Mouse (Mus musculus): ENCODE results near the gene Gpx2. TPM values are rescaled to one million over a fixed set of nuclear protein-coding genes. Genes with fewer than 3 reads are reported as not detected.

Gene Gpx2
- not detected in 3 replicates for total RNA-seq (2017)

DNA sequence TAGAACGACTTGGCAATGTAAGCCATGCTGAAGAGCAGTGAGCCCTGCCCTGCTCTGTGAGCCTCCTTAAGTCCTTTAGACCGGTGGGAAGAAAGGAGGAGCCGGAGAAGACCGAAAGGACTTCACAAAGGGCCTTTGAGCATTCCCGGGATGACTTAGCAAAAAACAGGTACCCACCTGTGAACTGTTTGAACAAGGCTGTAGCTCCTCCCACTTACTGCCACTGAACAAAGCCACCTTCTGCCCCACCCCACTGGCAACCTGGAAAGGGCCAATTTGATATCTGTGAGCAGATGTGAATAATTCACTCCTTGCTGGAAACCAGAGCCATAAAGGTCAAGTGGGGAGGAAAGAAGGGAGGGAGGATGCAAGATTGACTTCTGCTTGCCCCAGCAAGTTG is at the start of gene Gpx2:
Gene Gpx2 (minus strand): TSS at position 205 of the 400 bp plus-strand sequence.
- ATAC-seq (replicated peaks; ENCODE audit: insufficient number of reproducible peaks, low FRiP score, low TSS enrichment, poor library complexity, severe bottlenecking) = no peak

DNA sequence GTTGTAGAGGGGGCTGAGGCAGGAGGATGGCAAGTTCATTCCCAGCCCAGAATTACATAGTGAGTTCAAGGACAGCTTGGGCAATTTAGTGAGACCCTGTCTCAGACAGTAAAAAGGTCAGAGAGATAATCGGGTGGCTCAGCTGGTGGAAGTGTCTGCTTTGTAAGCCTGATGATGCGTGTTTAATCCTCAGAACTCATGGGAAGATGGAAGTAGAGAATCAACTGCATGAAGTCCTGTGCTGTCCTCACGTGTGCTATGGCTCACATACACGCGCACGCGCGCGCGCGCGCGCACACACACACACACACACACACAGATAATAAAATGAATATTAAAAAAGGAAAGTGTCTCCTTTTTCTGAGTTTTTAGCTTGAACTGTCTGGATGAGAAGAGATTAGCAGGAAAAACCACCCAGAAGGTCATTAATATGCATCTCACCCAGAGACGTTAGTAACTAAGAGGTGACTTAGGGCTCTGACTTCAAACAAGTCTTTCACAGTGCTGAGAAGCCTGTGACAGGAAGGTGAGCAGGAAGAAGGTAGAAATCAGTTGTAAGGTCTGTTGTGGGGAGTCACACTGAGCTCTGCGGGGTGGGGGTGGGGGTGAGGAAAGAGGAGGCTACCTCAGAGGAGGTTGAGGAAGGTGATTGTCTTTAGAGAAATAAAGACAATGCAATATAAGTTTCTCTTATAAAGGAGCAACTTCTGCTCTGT is 49.1 kb upstream of the Gpx2 start:
- no peak for ATAC-seq (replicated peaks; ENCODE audit: insufficient number of reproducible peaks, low FRiP score, low TSS enrichment, poor library complexity, severe bottlenecking)

DNA sequence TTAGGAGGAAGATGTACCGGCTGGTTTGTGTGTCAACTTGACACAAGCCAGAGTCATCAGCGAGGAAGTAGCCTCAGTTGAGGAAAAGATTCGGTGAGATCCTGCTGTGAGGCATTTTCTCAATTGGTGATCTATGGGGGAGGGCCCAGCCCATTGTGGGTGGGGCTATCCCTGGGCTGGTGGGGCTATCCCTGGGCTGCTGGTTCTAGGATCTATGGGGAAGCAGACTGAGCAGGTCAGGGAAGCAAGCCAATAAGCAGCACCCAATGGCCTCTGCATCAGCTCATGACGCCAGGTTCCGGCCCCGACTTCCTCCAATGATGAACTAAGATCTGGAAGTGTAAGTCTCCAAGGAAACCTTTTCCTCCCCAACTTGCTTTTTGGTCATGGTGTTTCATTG is 44.7 kb upstream of the Gpx2 start:
- ATAC-seq (replicated peaks; ENCODE audit: insufficient number of reproducible peaks, low FRiP score, low TSS enrichment, poor library complexity, severe bottlenecking) = no peak

DNA sequence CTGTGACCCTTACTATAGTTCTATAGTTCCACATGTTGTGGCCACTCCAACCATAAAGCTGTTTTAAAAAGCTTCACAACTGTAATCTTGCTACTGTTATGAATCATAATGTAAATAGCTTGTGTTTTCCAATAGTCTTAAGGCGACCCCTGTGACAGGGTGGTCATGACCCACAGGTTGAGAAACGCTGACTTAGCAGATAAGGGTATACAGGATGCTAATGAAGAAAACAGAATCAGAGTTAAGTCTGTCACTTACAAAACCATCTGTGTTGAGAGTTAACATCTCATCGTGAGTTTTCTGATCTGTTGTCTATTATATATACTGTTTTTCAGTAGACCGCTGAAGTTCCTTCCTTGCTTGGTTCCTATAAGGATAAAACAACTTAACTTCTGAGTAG is 43.9 kb upstream of the Gpx2 start:
- ATAC-seq (replicated peaks; ENCODE audit: insufficient number of reproducible peaks, low FRiP score, low TSS enrichment, poor library complexity, severe bottlenecking) = no peak

DNA sequence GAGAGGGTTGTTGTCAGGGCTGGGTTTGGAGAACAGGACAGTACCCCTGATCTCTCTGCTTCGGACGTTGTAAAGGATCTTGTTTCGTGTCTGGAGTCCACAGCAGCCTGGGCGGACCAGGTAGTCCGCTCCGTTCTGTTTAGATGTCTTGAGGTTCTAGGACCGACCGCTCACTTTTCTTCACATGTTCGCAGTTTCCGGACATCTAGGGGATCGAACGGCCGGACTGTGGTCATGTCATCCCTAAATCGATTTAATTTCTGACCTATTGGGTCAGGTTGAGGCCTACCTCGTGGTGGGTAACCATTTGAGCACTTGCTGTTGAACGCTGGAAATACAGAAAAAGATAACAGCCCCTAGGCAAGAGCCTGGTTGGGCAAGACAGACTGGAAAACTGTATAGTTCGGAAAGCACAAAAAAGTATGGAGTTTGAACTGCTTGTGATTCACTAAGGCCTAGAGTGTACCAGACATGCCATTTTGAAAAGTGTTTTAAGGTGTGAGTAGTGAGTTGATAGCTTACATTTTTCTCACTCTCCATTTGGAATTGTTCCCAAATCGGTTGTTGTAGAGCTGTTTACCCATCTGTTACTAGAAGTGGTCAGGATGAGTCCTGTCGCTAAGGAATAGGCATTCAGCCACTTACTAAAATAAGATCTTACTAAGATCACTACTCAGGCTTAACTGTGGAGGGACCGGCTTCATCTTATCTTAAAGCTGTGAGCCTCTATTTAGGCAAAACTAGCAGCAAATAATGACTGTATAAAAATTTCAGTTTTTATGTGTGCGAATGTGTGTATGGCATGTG is 42.7 kb upstream of the Gpx2 start:
- ATAC-seq (replicated peaks; ENCODE audit: insufficient number of reproducible peaks, low FRiP score, low TSS enrichment, poor library complexity, severe bottlenecking) = no peak

DNA sequence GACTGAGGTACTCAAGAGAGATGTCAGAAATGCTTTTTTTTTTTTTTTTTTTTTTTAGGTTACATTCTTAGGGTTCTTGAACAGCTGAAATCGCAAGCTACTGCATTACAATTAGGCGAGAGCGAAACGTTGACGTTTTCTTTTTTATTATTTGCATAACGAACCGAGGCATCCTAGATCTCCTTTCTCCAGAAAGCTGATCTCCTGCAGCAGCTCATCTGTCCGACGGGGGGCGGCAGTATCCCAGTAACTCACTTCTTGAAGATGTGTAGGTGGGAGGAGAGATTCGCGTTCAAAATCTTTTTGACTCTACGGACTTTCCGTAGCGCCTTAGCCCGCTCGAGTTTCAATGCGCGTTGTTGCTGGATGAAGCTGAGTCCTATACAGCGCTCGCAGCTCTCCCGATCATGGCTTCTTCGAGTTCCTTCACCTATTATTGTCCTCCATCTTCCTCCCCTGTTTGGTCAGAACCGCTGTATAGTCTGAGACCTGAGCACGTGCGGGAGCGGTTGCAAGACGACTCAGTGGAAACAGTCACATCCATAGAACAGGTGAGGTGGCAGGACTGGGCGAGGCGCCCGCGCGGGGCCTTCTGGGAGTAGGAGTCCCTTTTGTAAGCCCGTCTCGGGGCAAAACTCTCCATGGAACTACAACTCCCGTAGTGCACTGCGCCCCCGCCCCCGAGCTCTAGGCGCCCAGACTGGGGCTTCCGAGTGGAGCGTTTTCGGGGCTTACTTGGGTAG is 41.9 kb upstream of the Gpx2 start:
- ATAC-seq (replicated peaks; ENCODE audit: insufficient number of reproducible peaks, low FRiP score, low TSS enrichment, poor library complexity, severe bottlenecking) = peak; percentile 95

DNA sequence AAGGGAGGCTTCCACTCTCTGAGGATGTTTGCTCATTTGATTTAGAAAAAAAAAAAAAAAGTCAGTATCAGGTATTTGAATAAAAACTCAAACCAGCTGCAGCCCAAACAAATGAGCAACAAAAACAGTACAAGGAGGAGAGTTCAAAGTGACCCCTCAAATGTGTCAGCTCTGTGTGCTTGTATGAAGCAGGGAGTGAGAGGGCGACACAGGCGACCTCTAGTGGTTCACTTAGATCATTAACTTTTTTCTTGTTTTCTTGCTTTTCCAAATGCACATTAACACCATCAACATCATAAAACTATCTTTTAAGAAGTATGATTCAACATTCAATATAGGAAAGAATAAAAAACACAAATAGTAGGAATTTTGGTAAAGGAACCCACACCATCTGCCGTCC is 37.4 kb upstream of the Gpx2 start:
- ATAC-seq (replicated peaks; ENCODE audit: insufficient number of reproducible peaks, low FRiP score, low TSS enrichment, poor library complexity, severe bottlenecking) = no peak

DNA sequence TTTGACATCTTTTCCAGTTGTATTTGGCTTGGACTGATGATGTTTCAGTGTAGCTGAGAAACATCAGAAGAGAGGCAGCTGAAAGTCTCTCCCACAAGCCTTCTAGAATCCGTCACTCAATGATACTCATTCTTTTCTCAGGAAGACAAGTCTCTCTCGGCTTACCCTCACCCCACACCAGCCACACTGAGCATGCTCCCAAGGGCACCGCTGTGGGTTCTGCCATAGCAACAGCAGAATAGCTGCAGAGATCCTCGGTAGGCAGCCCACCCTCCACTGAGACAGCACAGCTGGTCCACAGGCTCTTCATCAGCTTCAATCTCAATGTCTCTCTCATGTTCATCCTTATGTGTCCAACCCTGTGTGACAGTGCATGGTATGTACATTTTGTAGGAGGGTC is 29.9 kb upstream of the Gpx2 start:
- ATAC-seq (replicated peaks; ENCODE audit: insufficient number of reproducible peaks, low FRiP score, low TSS enrichment, poor library complexity, severe bottlenecking) = no peak

DNA sequence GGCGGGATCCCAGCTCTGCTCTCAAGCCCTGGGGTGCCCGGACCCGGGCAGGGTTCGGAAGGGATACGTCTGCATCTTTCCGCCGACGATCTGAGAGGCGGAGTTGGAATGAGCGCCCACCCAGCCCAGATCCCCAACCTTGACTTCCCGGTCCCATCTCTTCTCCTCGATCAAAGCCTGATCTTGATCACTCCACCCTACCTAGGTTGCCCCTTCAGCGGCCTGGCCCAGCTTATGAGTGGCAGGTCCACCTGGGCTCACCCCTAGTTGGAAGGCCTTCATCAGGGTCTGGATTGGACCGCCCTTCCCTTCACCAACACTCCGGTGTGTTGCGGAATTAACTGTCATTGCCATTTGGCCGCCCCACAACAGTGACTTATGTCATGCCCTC is 27.3 kb upstream of the Gpx2 start, which contains the start of gene Rab15:
Gene Rab15 (minus strand): TSS at position 258 of the 391 bp plus-strand sequence.
- no peak for ATAC-seq (replicated peaks; ENCODE audit: insufficient number of reproducible peaks, low FRiP score, low TSS enrichment, poor library complexity, severe bottlenecking)

DNA sequence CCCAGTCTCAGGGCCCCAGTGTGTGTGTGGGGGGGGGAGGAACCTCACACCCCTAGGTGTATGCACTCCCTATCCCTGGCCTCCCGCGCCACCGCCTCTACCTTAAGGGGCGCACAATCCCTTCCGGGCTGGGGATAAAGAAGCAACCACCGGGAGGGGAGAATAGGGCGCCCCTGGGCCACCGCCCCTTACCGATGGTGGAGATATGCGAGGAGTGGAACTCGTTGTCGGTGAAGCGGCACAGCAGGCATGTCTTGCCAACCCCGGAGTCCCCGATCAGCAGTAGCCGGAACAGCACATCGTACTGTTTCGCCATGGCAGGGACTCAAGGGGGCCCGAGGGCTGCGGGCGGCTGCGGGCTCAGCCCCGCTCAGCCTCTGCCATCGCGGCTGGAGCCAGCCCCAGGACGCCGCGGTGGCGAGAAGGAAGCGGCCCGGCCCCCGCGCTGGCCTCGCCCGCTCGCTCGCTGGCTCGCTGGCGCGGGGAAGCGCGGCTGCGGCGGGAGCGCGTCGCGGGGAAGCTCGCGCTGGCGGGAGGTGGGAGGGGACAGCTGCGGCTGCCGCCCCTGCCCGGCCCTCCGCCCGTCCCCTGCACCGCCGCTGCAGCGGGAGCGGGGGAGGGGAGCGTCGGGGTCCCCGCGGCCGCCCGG is 26.8 kb upstream of the Gpx2 start:
- ATAC-seq (replicated peaks; ENCODE audit: insufficient number of reproducible peaks, low FRiP score, low TSS enrichment, poor library complexity, severe bottlenecking) = no peak

DNA sequence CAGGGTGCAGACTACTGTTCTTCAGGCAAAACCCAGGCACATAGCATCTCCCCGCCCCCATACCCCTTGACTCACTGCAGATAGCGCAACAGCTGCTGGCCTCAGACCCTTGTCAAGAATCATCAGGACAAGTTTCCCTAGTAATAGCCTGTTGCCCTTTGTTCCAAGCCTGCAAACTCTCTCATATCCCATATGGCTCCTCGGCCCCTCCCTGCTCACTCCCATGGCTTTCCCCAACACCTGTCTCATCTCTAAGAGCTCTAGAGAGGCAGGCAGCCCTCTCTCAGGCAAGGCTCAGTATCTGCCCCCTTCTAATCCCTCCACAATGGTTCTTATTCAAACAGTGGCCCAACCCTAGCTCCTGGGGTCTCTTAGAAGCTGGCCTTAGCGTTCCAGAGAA is 25.3 kb upstream of the Gpx2 start:
- no peak for ATAC-seq (replicated peaks; ENCODE audit: insufficient number of reproducible peaks, low FRiP score, low TSS enrichment, poor library complexity, severe bottlenecking)

DNA sequence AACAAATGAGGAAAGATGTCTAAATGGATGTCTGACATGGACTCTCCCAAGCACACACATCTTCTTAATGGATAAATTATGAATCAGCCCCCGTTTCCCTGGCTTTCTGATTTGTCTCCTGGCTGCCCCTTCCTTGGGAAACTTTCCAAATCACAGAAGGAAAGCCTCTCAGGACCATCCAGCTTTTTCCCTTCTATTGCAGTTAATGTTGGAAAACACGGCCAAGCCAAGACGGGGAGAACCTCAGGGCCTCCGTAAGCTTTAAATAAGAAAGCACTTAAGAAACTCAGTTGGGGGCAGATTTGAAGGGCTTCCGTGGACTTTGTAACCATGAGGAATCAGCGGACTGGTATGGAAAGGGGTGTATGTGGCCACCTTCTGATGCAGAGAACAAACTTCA is 24.5 kb upstream of the Gpx2 start:
- no peak for ATAC-seq (replicated peaks; ENCODE audit: insufficient number of reproducible peaks, low FRiP score, low TSS enrichment, poor library complexity, severe bottlenecking)

DNA sequence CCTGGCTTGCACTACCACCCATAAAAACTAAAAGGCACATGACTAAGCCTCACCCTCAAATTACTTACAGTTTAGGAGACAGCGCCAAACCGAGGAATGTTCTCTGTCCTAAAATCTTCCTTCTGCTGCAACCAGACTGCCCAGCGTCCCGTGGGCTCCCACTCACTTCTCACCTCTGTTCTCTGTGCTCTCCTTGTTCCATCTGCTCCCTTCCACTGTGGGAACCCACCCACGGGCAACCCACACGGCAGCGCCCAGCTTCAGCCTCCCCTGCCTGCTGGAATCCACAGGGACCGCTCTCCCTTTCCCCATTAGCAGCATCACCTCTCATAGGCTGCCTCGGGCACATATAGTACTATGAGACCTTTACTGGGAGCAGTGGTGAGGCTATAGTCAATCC is 23.6 kb upstream of the Gpx2 start:
- no peak for ATAC-seq (replicated peaks; ENCODE audit: insufficient number of reproducible peaks, low FRiP score, low TSS enrichment, poor library complexity, severe bottlenecking)

DNA sequence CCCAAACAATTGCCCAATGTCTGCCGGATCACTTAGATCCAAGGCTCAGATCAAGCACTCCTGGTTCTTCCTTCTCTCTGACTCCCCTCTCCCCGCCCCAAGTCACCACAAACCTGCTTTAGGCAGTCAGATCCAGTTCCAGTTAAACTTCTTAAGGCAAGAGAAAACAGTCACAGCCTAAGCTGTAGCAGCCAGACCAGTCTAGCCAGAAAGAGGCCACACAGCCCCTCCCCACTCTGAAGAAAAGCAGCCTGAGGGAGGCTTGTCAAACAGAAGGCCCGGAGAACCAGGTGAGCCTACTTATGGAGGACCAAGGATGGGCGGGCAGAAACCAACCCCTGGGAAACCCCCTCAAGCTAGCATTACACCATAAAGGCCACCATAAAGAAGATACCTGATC is 22.8 kb upstream of the Gpx2 start:
- ATAC-seq (replicated peaks; ENCODE audit: insufficient number of reproducible peaks, low FRiP score, low TSS enrichment, poor library complexity, severe bottlenecking) = no peak

DNA sequence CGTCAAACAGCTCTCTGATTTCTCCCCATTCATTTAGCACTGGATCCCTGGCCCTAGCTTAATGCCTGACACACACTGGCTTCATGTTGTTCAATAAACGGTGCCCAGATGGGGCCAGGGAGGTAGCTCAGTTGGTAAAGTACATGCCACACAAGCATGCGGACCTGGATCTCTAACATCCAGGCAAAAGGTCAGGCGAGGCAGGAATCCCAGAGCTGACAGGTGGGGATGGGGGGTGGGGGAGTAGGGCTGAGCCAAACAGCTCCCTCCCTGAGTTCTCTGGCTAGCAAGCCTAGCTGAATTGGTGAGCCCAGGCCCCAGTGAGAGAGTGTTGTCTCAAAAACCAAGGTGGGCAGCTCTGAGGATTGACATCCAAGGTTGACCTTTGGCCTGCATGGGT is 21.8 kb upstream of the Gpx2 start:
- ATAC-seq (replicated peaks; ENCODE audit: insufficient number of reproducible peaks, low FRiP score, low TSS enrichment, poor library complexity, severe bottlenecking) = no peak

DNA sequence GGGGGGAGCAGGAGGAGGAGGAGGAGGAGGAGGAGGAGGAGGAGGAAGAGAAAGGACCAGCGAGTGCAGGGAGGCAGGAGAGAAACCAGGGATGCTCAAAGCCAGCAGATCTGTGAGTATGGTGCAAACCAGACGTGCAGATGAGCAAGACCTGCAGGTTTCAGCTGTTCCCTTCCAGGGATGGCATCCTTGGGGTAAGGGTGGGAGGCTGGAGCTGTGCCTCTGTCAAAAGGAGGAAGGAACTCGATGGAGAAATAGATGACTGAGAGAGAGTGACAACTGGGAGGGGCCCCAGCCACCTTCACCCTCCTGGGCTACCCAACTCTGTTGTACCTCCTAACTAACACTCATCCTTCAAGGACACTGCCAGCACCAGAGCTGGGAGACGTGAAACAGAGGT is 21.4 kb upstream of the Gpx2 start:
- no peak for ATAC-seq (replicated peaks; ENCODE audit: insufficient number of reproducible peaks, low FRiP score, low TSS enrichment, poor library complexity, severe bottlenecking)

DNA sequence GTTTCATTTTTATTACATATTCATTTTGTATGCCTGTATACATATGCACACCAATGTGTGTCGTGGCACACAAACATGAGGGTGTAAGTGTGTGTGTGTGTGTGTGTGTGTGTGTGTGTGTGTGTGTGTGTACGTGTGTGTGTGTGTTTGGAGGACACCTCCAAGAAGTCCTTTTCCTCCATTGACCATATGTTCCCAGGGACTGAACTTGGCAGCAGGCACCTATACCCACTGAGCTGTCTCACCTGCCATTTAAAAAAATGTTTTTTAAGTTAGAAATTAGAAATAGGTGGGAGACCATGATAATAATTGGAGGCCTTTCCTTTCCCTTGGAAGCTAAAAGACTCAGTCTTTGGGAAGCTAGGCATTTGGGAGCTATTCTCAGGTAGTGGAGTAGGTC is 18.8 kb upstream of the Gpx2 start:
- ATAC-seq (replicated peaks; ENCODE audit: insufficient number of reproducible peaks, low FRiP score, low TSS enrichment, poor library complexity, severe bottlenecking) = no peak

DNA sequence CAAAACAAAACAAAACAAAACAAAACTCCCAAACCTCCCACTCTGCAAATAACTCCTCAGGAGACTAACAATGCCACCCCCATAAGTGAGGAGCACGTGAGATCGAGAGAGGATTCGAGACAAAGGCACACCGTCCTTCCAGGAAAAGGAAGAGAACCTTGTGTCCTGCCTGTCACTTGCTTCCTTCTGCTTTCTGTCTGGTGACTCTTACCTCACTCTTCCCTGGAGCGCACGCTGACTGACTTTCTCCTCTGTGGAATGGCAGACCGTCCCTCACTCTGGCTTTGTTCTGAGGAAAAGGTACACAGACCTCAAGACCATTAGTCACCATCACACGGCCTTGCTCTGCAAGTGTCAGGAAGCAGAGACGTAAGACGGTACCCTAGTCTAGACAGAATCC is 18.2 kb upstream of the Gpx2 start:
- ATAC-seq (replicated peaks; ENCODE audit: insufficient number of reproducible peaks, low FRiP score, low TSS enrichment, poor library complexity, severe bottlenecking) = no peak

DNA sequence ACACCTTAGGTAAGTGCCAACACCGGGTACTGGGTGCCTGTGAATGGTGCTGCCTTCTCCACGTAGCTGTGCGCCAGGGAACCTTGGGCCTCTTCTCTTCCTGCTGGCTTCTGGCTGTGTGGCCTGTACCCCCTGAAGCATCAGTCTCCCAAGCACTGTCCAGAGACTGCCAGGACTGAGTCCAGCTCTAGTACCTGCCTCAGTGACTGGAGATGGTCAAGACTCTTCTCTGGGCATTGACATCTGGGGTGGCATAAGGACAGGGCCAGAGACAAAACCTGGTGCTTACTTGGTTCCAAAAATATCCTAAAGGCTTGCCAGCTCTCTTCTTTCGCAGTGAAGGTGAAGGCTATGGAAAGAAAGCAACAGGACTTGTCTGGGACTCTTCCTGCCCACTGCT is 15.7 kb upstream of the Gpx2 start:
- no peak for ATAC-seq (replicated peaks; ENCODE audit: insufficient number of reproducible peaks, low FRiP score, low TSS enrichment, poor library complexity, severe bottlenecking)
